Mouse (Mus musculus) bone marrow, adult 2 months (tissue): ENCODE results near the gene Pcgf3. TPM values are rescaled to one million over a fixed set of nuclear protein-coding genes. Genes with fewer than 3 reads are reported as not detected.
"Not testable (repeated sequence)": the region's sequence is repeated elsewhere in the genome, so short reads cannot be mapped to it uniquely, and the experiment has no call there.

Experiments
- H3K27ac ChIP-seq: fragments of 200-500 bp; 2 replicates; pipeline ENCODE4 v1.5.1; 2012; ENCODE audit warnings: low read depth, mild to moderate bottlenecking, control low read depth, inconsistent platforms, low read length; ENCODE audit not compliant: control insufficient read depth, poor library complexity, insufficient read depth
- H3K4me1 ChIP-seq: fragments of 200-500 bp; 2 replicates; pipeline ENCODE4 v1.6.1; 2011; ENCODE audit warnings: low read length; ENCODE audit not compliant: control insufficient read depth, insufficient read depth
- H3K4me3 ChIP-seq: fragments of 200-500 bp; replicated peaks from 2 replicates; pipeline ENCODE3; 2011; ENCODE audit warnings: mild to moderate bottlenecking, low read depth, low read length, control low read depth; ENCODE audit not compliant: control insufficient read depth
- CTCF ChIP-seq: fragments of 200-500 bp; IDR thresholded peaks from 2 replicates; pipeline ENCODE4 v1.5.1; 2011; ENCODE audit warnings: low read length, control low read depth; ENCODE audit not compliant: control insufficient read depth, insufficient read depth
- POLR2A ChIP-seq: fragments of 200-500 bp; IDR thresholded peaks from 2 replicates; pipeline ENCODE4 v1.6.1; 2011; ENCODE audit warnings: low read depth, mild to moderate bottlenecking, control low read depth, low read length, borderline replicate concordance; ENCODE audit not compliant: control insufficient read depth
- WGBS: fragments of 180-500 bp; shearing (Covaris S2); methylation state at CpG from one replicate; pipeline ENCODE4 v1.1.7; 2018; 5-methylcytosine and 5-hydroxymethylcytosine counted together
- polyA plus RNA-seq: library from polyadenylated mRNA; stranded (reverse); fragments of >200 nt; gene quantifications from 2 replicates; pipeline ENCODE4 v1.2.4, GENCODE M21; 2011; ENCODE audit warnings: low replicate concordance; ENCODE audit not compliant: missing spikeins, insufficient read depth, insufficient read length

The Pcgf3 gene
- polyA plus RNA-seq, 1 experiment = 13.7 TPM

GRCm38 (mm10) chr5:108485239-108485638, 24.2 kb downstream of the Pcgf3 start:
- no peak for TF ChIP-seq POLR2A
- TF ChIP-seq CTCF = peak; percentile 67
- Histone ChIP-seq H3K27ac (no peak overlapping the region), H3K4me1 (no peaks in the 10 kb centered on the region), H3K4me3 (no peak overlapping the region)
- 85% methylated on average over 2 of the region's 2 CpGs for WGBS

- not testable (repeated sequence) for H3K4me1 ChIP-seq, H3K27ac ChIP-seq, H3K4me3 ChIP-seq
- WGBS = 88% methylated on average over 5 of the region's 5 CpGs
Observed at GRCm38 (mm10) chr5:108486148-108486547, 25.1 kb downstream of the Pcgf3 start.

GRCm38 (mm10) chr5:108501573-108501972, 40.5 kb downstream of the Pcgf3 start:
- TF ChIP-seq CTCF = no peak
- no peak for TF ChIP-seq POLR2A
- WGBS = 3% methylated on average over 1 of the region's 1 CpGs
- H3K27ac ChIP-seq = no peak overlapping the region
- H3K4me1 ChIP-seq = no peaks in the 10 kb centered on the region
- H3K4me3 ChIP-seq = no peak overlapping the region

GRCm38 (mm10) chr5:108502286-108502685, 41.3 kb downstream of the Pcgf3 start:
- Histone ChIP-seq H3K4me3 (no peak overlapping the region), H3K27ac (no peak overlapping the region), H3K4me1 (no peaks in the 10 kb centered on the region)
- WGBS = 91% methylated on average over 18 of the region's 18 CpGs
- TF ChIP-seq POLR2A (no peak), CTCF (no peak)

- Histone ChIP-seq H3K4me1 (no peaks in the 10 kb centered on the region), H3K4me3 (no peak overlapping the region), H3K27ac (no peak overlapping the region)
- 69% methylated on average over 6 of the region's 6 CpGs for WGBS
- no peak for TF ChIP-seq CTCF
- TF ChIP-seq POLR2A = no peak
Observed at GRCm38 (mm10) chr5:108515581-108516361, 54.7 kb downstream of the Pcgf3 start.

- H3K27ac ChIP-seq = no peak overlapping the region
- no peaks in the 10 kb centered on the region for H3K4me1 ChIP-seq
- H3K4me3 ChIP-seq = no peak overlapping the region
- TF ChIP-seq CTCF (no peak), POLR2A (no peak)
- WGBS = 49% methylated on average over 3 of the region's 3 CpGs
Observed at GRCm38 (mm10) chr5:108516655-108517054, 55.6 kb downstream of the Pcgf3 start.

- Histone ChIP-seq H3K4me3 (no peak overlapping the region), H3K4me1 (no peaks in the 10 kb centered on the region), H3K27ac (no peak overlapping the region)
- no peak for TF ChIP-seq CTCF
- no peak for TF ChIP-seq POLR2A
- 74% methylated on average over 9 of the region's 9 CpGs for WGBS
Observed at GRCm38 (mm10) chr5:108518106-108518885, 57.3 kb downstream of the Pcgf3 start.

GRCm38 (mm10) chr5:108518951-108519350, 57.9 kb downstream of the Pcgf3 start:
- no peak overlapping the region for H3K4me3 ChIP-seq
- no peaks in the 10 kb centered on the region for H3K4me1 ChIP-seq
- TF ChIP-seq POLR2A (no peak), CTCF (no peak)
- no peak overlapping the region for H3K27ac ChIP-seq
- WGBS = 81% methylated on average over 5 of the region's 5 CpGs
